Mouse (Mus musculus): ENCODE data around the gene Golga5. TPM values are rescaled to one million over a fixed set of nuclear protein-coding genes. Genes with fewer than 3 reads are reported as not detected.

Gene Golga5
- total and polyA plus RNA-seq, 3 experiments = 29.5 to 35.7 (median 35.5) TPM

DNA sequence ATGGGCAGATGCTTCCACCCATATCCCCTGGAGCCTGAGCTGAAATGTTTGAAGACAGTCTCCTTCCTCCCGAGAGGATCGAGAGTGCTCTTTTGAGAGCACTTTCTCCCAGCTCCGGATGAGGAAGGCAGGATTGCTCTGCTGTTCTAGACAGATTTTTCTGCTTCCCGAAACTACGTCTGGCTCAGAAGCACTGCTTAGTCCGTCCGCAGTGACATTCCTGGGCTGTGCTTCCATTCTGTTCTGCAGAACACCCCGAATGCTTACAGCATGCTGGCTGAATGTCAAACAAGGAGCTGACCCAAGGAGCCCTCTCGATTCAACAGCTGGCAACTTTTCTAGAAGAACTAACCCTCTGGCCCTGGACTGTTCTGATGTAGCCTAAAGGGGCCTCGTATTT lies 18.5 kb upstream of the Golga5 start:
- no peaks in the 10 kb centered on the region for H3K9me3 ChIP-seq (replicated peaks; ENCODE audit: low read length)
- no peaks in the 10 kb centered on the region for H3K36me3 ChIP-seq (replicated peaks in 1 of 2; ENCODE audit: control insufficient read depth in 1 of 2, insufficient read depth in 1 of 2, low read length in 1 of 2)
- no peak overlapping the region for H3K4me3 ChIP-seq (replicated peaks in 1 of 3; ENCODE audit: low read depth in 2 of 3, low read length in 2 of 3, poor library complexity in 1 of 3)
- TF ChIP-seq BHLHE40 (IDR thresholded peaks at IDR 0.05; ENCODE audit: low read depth, low read length) = no peak
- TF ChIP-seq MXI1 (IDR thresholded peaks at IDR 0.05; ENCODE audit: low read depth, low read length) = no peak
- in situ Hi-C loops (cut with MboI; ENCODE audit: low pct_ligation_motif_present, low pct_unique_long_range_greater_than_20kb, low sequenced_read_pairs) = loop anchor here (5.0 kb wide), 1 partner anchor 53 kb away; no protein-coding TSS in a partner anchor
- no peak overlapping the region for H3K9ac ChIP-seq (ENCODE audit: insufficient read depth, low read depth)
- peak overlapping the region; percentile 11; the same call in 1 of the 2 replicates for H3K27ac ChIP-seq (ENCODE audit: insufficient read depth, low read depth)
- H3K4me2 ChIP-seq (ENCODE audit: insufficient read depth, low read depth, poor library complexity, severe bottlenecking) = no peak overlapping the region
- no peak for DNase-seq (ENCODE audit: extremely low read depth)
- no peaks in the 10 kb centered on the region for H3K27me3 ChIP-seq (replicated peaks)
- peaks cover 13 to 57% of the 10 kb centered on the region in 2 experiments for H3K4me1 ChIP-seq (ENCODE audit: control insufficient read depth in 1 of 2, insufficient read depth in 2 of 2)
- no peaks in the 10 kb centered on the region for H3K79me2 ChIP-seq (replicated peaks; ENCODE audit: control insufficient read depth, extremely low read depth, insufficient read depth, poor library complexity, severe bottlenecking)
- dilution Hi-C loops (cut with MboI; ENCODE audit: extremely low pct_ligation_motif_present, extremely low pct_unique_long_range_greater_than_20kb, low sequenced_read_pairs) = no loop called here

DNA sequence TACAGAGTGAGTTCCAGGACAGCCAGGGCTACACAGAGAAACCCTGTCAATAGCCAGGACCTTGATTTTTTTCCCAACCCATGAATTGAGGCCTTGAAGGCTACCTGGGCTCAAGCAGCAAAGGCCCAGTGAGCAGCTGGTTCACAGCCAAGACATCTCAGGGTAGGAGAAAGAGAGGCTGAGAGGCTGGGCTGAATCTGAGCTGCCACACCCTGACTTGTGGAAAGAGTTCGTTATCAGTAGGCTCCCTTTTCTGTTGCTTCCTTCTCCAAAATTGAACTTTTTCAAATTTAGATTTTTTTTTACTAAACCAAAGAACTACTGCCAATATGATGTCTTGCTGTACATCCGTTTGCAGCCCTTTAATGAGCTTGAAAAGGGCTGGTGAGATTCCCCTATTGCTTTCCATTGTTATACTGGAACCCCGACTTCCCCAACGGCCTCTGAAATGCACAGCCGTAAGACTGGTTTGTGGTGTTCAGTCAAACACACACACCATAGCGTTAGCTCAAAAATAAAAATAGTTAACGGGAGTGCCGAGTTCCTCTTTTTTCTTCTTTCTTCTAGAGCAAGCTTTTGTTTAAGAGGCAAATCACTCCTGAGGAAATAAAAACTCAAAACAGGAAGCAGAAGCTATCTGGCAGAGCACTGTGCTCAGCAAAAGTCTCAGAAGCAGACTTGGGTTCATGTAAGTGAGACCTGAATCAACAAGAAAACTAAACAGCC lies 17.6 kb upstream of the Golga5 start:
- Histone ChIP-seq H3K27ac (ENCODE audit: insufficient read depth, low read depth) (peak overlapping the region; percentile 50; the same call in 1 of the 2 replicates), H3K4me2 (ENCODE audit: insufficient read depth, low read depth, poor library complexity, severe bottlenecking) (peak overlapping the region; percentile 59), H3K9ac (ENCODE audit: insufficient read depth, low read depth) (peak overlapping the region; percentile 47), H3K79me2 (replicated peaks; ENCODE audit: control insufficient read depth, extremely low read depth, insufficient read depth, poor library complexity, severe bottlenecking) (no peaks in the 10 kb centered on the region), H3K36me3 (replicated peaks in 1 of 2; ENCODE audit: control insufficient read depth in 1 of 2, insufficient read depth in 1 of 2, low read length in 1 of 2) (no peaks in the 10 kb centered on the region), H3K27me3 (replicated peaks) (no peaks in the 10 kb centered on the region), H3K4me3 (replicated peaks in 1 of 3; ENCODE audit: low read depth in 2 of 3, low read length in 2 of 3, poor library complexity in 1 of 3) (no peak overlapping the region), H3K9me3 (replicated peaks; ENCODE audit: low read length) (no peaks in the 10 kb centered on the region), H3K4me1 (ENCODE audit: control insufficient read depth in 1 of 2, insufficient read depth in 2 of 2) (peaks cover 17 to 63% of the 10 kb centered on the region in 2 experiments)
- dilution Hi-C loops (cut with MboI; ENCODE audit: extremely low pct_ligation_motif_present, extremely low pct_unique_long_range_greater_than_20kb, low sequenced_read_pairs) = no loop called here
- peak; percentile 74 for DNase-seq (ENCODE audit: extremely low read depth)
- in situ Hi-C loops (cut with MboI; ENCODE audit: low pct_ligation_motif_present, low pct_unique_long_range_greater_than_20kb, low sequenced_read_pairs) = loop anchor here (5.0 kb wide), 1 partner anchor 54 kb away; no protein-coding TSS in a partner anchor
- TF ChIP-seq NELFE (IDR thresholded peaks at IDR 0.05; ENCODE audit: low read depth, low read length) = no peak
- TF ChIP-seq ZNF384 (IDR thresholded peaks at IDR 0.05; ENCODE audit: low read depth, low read length) = no peak
- TF ChIP-seq RCOR1 (conservative IDR thresholded peaks at IDR 0.05; ENCODE audit: low read depth, low read length) = no peak
- TF ChIP-seq MAX (IDR thresholded peaks at IDR 0.05; ENCODE audit: low read length) = no peak
- no peak for TF ChIP-seq PAX5 (IDR thresholded peaks at IDR 0.05; ENCODE audit: low read length)
- TF ChIP-seq ZC3H11A (IDR thresholded peaks at IDR 0.05; ENCODE audit: low read depth, low read length) = no peak
- TF ChIP-seq JUND (conservative IDR thresholded peaks at IDR 0.05; ENCODE audit: low read depth, low read length) = no peak
- TF ChIP-seq USF1 (IDR thresholded peaks at IDR 0.05; ENCODE audit: low read depth, low read length) = no peak
- TF ChIP-seq SMC3 (IDR thresholded peaks at IDR 0.05; ENCODE audit: low read depth, low read length) = no peak
- TF ChIP-seq CTCF (conservative IDR thresholded peaks at IDR 0.05 in 1 of 2, IDR thresholded peaks at IDR 0.05 in 1 of 2; ENCODE audit: low read depth in 2 of 2, low read length in 2 of 2) = no peak
- TF ChIP-seq TBP (conservative IDR thresholded peaks at IDR 0.05; ENCODE audit: low read depth, low read length) = peak; percentile 66
- TF ChIP-seq POLR2A (IDR thresholded peaks at IDR 0.05; ENCODE audit: low read depth, low read length) = peak; percentile 34; the same call in 1 of the 2 replicates
- TF ChIP-seq IRF4 (IDR thresholded peaks at IDR 0.05; ENCODE audit: low read depth, low read length) = peak; percentile 62
- TF ChIP-seq BHLHE40 (IDR thresholded peaks at IDR 0.05; ENCODE audit: low read depth, low read length) = peak; percentile 19; the same call in 1 of the 2 replicates
- TF ChIP-seq MAZ (IDR thresholded peaks at IDR 0.05; ENCODE audit: low read depth, low read length) = no peak
- peak; percentile 81; the same call in 1 of the 2 replicates for TF ChIP-seq MEF2A (IDR thresholded peaks at IDR 0.05; ENCODE audit: borderline replicate concordance, low read depth, low read length)
- TF ChIP-seq EP300 (IDR thresholded peaks at IDR 0.05; ENCODE audit: low read length) = peak; percentile 65
- no peak for TF ChIP-seq JUN (IDR thresholded peaks at IDR 0.05; ENCODE audit: insufficient read depth, low read depth, low read length)
- no peak for TF ChIP-seq CHD1 (IDR thresholded peaks at IDR 0.05; ENCODE audit: low read depth, low read length)
- TF ChIP-seq ETS1 (conservative IDR thresholded peaks at IDR 0.05; ENCODE audit: low read depth, low read length) = no peak
- no peak for TF ChIP-seq RAD21 (IDR thresholded peaks at IDR 0.05; ENCODE audit: low read depth, low read length)
- peak; percentile 51; the same call in 1 of the 2 replicates for TF ChIP-seq SIN3A (IDR thresholded peaks at IDR 0.05; ENCODE audit: low read length)
- no peak for TF ChIP-seq ZMIZ1 (IDR thresholded peaks at IDR 0.05; ENCODE audit: low read depth, low read length)
- no peak for TF ChIP-seq POLR2AphosphoS2 (IDR thresholded peaks at IDR 0.05; ENCODE audit: low read depth, low read length)
- TF ChIP-seq UBTF (IDR thresholded peaks at IDR 0.05; ENCODE audit: low read depth, low read length) = no peak
- TF ChIP-seq CHD2 (IDR thresholded peaks at IDR 0.05; ENCODE audit: low read length) = no peak
- peak; percentile 62 for TF ChIP-seq ELF1 (IDR thresholded peaks at IDR 0.05; ENCODE audit: low read depth, low read length)
- no peak for TF ChIP-seq USF2 (conservative IDR thresholded peaks at IDR 0.05; ENCODE audit: low read depth, low read length)
- no peak for TF ChIP-seq GABPA (IDR thresholded peaks at IDR 0.05; ENCODE audit: insufficient replicate concordance, low read depth, low read length)
- no peak for TF ChIP-seq TCF12 (IDR thresholded peaks at IDR 0.05; ENCODE audit: low read depth, low read length)
- no peak for TF ChIP-seq E2F4 (IDR thresholded peaks at IDR 0.05; ENCODE audit: insufficient replicate concordance, low read depth, low read length)
